ENCODE assay signal across 8 mouse cellular contexts in the genomic region with DNA sequence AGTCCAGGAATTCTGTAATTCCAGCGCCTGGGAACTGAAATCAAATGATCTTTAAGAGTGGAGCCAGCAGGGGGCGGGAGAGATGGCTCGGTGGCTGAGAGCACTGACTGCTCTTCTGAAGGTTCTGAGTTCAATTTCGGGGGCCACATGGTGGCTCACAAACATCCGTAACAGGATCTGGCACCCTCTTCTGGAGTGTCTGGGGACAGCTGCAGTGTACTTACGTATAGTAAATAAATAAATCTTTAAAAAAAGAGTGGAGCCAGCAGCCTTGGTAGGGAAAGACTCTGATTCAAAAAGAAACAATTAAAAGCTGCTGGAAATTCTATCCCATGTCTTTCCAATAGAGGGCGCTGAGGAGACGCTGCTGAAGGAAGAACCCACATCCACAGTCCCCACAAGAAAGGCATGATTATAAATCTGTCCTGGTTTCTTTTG. TPM values are rescaled to one million over a fixed set of nuclear protein-coding genes. Genes with fewer than 3 reads are reported as not detected.
DNase-seq lines count a peak whose midpoint lies in the region; ATAC-seq and TF ChIP-seq lines count a peak whose summit lies in the region.

No protein-coding gene starts in this region.

- no peaks in the 10 kb centered on the region for H3K36me3 ChIP-seq in kidney, adult 2 months (ENCODE audit: control insufficient read depth, insufficient read depth, low read length)
- no peaks in the 10 kb centered on the region for H3K36me3 ChIP-seq in kidney, embryonic 14.5 days (ENCODE audit: control insufficient read depth, insufficient read depth, low read length)
- H3K36me3 ChIP-seq in embryonic facial prominence, embryonic 14.5 days (ENCODE audit: control insufficient read depth, insufficient read depth, low read length) = no peaks in the 10 kb centered on the region

- peak; percentile 54 for TF ChIP-seq CTCF in kidney, adult 2 months (conservative IDR thresholded peaks at IDR 0.05; ENCODE audit: insufficient read depth, insufficient read length, low read depth, low read length)

- 14% methylated on average over 8 of the region's 8 CpGs for WGBS in kidney, adult 2 months
- 20% methylated on average over 8 of the region's 8 CpGs for WGBS in kidney, embryonic 14.5 days
- WGBS in embryonic facial prominence, embryonic 14.5 days = 15% methylated on average over 8 of the region's 8 CpGs

- peak; percentile 53 for DNase-seq in kidney, adult 2 months
- DNase-seq in Muller cell, postnatal 12 days (ENCODE audit: inconsistent ontology term) = peak; percentile 30
- peak; percentile 40 for DNase-seq in embryonic facial prominence, embryonic 14.5 days (ENCODE audit: low spot score)
- peak; percentile 68 for DNase-seq in lung, postnatal 36 days
- no peak for DNase-seq in layer of hippocampus, adult 8-10 months (ENCODE audit: low spot score in 2 of 2)

- H3K27me3 ChIP-seq in kidney, adult 2 months (replicated peaks; ENCODE audit: control insufficient read depth, insufficient read depth, low read length) = no peaks in the 10 kb centered on the region
- H3K27me3 ChIP-seq in kidney, embryonic 14.5 days (ENCODE audit: control insufficient read depth, insufficient read depth, low read length) = 0 out of 2 replicates have a peak, but pooled peaks cover 2% of the 10 kb centered on the region
- H3K27me3 ChIP-seq in embryonic facial prominence, embryonic 14.5 days (replicated peaks; ENCODE audit: control insufficient read depth, insufficient read depth, low read length) = no peaks in the 10 kb centered on the region

- no peak overlapping the region for H3K9ac ChIP-seq in kidney, embryonic 14.5 days (ENCODE audit: low read depth, low read length)
- H3K9ac ChIP-seq in embryonic facial prominence, embryonic 14.5 days (ENCODE audit: low read depth, low read length) = no peak overlapping the region

- ATAC-seq in kidney, embryonic 14.5 days (ENCODE audit: low FRiP score, low TSS enrichment) = no peak
- ATAC-seq in CD4-positive, CD25-positive, alpha-beta regulatory T cell, adult 4 months = peak; percentile 56
- ATAC-seq in embryonic facial prominence, embryonic 14.5 days (ENCODE audit: low read depth) = no peak
- ATAC-seq in activated CD4-positive, CD25-positive, alpha-beta regulatory T cell, adult 4 months = no peak

- no peak overlapping the region for H3K27ac ChIP-seq in kidney, adult 2 months (ENCODE audit: insufficient read depth, low read depth, low read length)
- no peak overlapping the region for H3K27ac ChIP-seq in kidney, embryonic 14.5 days (ENCODE audit: low read depth, low read length)
- H3K27ac ChIP-seq in embryonic facial prominence, embryonic 14.5 days (replicated peaks; ENCODE audit: low read depth, low read length) = no peak overlapping the region

- TF ChIP-seq POLR2A in kidney, adult 2 months (IDR thresholded peaks at IDR 0.05; ENCODE audit: low read depth, low read length) = no peak

- peaks cover 7% of the 10 kb centered on the region for H3K4me1 ChIP-seq in kidney, adult 2 months (ENCODE audit: control insufficient read depth, insufficient read depth, low read length)
- H3K4me1 ChIP-seq in kidney, embryonic 14.5 days (ENCODE audit: control insufficient read depth, insufficient read depth, low read length) = peaks cover 8% of the 10 kb centered on the region; the same call in 1 of the 2 replicates
- H3K4me1 ChIP-seq in embryonic facial prominence, embryonic 14.5 days (ENCODE audit: control insufficient read depth, insufficient read depth, low read length) = peaks cover 7% of the 10 kb centered on the region; the same call in 1 of the 2 replicates

- no peak overlapping the region for H3K4me3 ChIP-seq in kidney, adult 2 months (ENCODE audit: insufficient read depth, low read depth, low read length)
- H3K4me3 ChIP-seq in kidney, embryonic 14.5 days (ENCODE audit: low read length) = no peak overlapping the region
- no peak overlapping the region for H3K4me3 ChIP-seq in embryonic facial prominence, embryonic 14.5 days (ENCODE audit: low read depth, low read length)

- H3K4me2 ChIP-seq in kidney, embryonic 14.5 days (replicated peaks; ENCODE audit: low read depth, low read length) = no peak overlapping the region
- no peak overlapping the region for H3K4me2 ChIP-seq in embryonic facial prominence, embryonic 14.5 days (ENCODE audit: low read depth, low read length)

- no peaks in the 10 kb centered on the region for H3K9me3 ChIP-seq in kidney, embryonic 14.5 days (ENCODE audit: control insufficient read depth, low read length)
- H3K9me3 ChIP-seq in embryonic facial prominence, embryonic 14.5 days (ENCODE audit: control insufficient read depth, low read length) = no peaks in the 10 kb centered on the region

RNA-seq across cellular contexts. Expression of a gene that starts 8.7 kb away (rescaled TPM):
- polyA plus RNA-seq in kidney, adult 2 months (2012; rRNA removed) = 14.2 and 14.4 TPM in 2 replicates
- polyA plus RNA-seq in kidney, embryonic 14.5 days (2014; fragmentation: Nextera tagmentation; extraction: Ambion mirVana) = 3.5 and 7.9 TPM in 2 replicates
- 1 to 10 TPM; 2.4 to 2.5 TPM for polyA plus RNA-seq in CD4-positive, CD25-positive, alpha-beta regulatory T cell, adult 4 months (2017; shearing (Covaris generic))
- polyA plus RNA-seq in embryonic facial prominence, embryonic 14.5 days (2014; fragmentation: Nextera tagmentation; extraction: Ambion mirVana) = 4.0 and 4.1 TPM in 2 replicates
- 10 to 100 TPM; 12.3 to 19.8 (median 16.3) TPM for total RNA-seq in layer of hippocampus, adult 8-10 months (2022)
- 1 to 10 TPM in 1 of 2 experiments, under 1 TPM in 1; 0.46 to 2.1 TPM for polyA plus RNA-seq in activated CD4-positive, CD25-positive, alpha-beta regulatory T cell, adult 4 months (2017; shearing (Covaris generic))

RNA-seq across cellular contexts. Expression of a gene that starts 23.6 kb away (rescaled TPM):
- polyA plus RNA-seq in kidney, adult 2 months (2012; rRNA removed) = 45.0 and 50.6 TPM in 2 replicates
- 35.7 and 44.8 TPM in 2 replicates for polyA plus RNA-seq in kidney, embryonic 14.5 days (2014; fragmentation: Nextera tagmentation; extraction: Ambion mirVana)
- 10 to 100 TPM; 11.9 to 20.5 TPM for polyA plus RNA-seq in CD4-positive, CD25-positive, alpha-beta regulatory T cell, adult 4 months (2017; shearing (Covaris generic))
- polyA plus RNA-seq in embryonic facial prominence, embryonic 14.5 days (2014; fragmentation: Nextera tagmentation; extraction: Ambion mirVana) = 42.9 and 51.5 TPM in 2 replicates
- total RNA-seq in layer of hippocampus, adult 8-10 months (2022) = 100 to 1,000 TPM; 107 to 119 (median 111) TPM
- 10 to 100 TPM; 10.5 to 13.4 TPM for polyA plus RNA-seq in activated CD4-positive, CD25-positive, alpha-beta regulatory T cell, adult 4 months (2017; shearing (Covaris generic))

RNA-seq across cellular contexts. Expression of a gene that starts 23.7 kb away (rescaled TPM):
- 0.46 and 0.66 TPM in 2 replicates for polyA plus RNA-seq in kidney, adult 2 months (2012; rRNA removed)
- polyA plus RNA-seq in kidney, embryonic 14.5 days (2014; fragmentation: Nextera tagmentation; extraction: Ambion mirVana) = 1.2 and 1.5 TPM in 2 replicates
- under 1 TPM; 0.35 to 0.80 TPM for polyA plus RNA-seq in CD4-positive, CD25-positive, alpha-beta regulatory T cell, adult 4 months (2017; shearing (Covaris generic))
- polyA plus RNA-seq in embryonic facial prominence, embryonic 14.5 days (2014; fragmentation: Nextera tagmentation; extraction: Ambion mirVana) = 0.51 and 1.7 TPM in 2 replicates
- total RNA-seq in layer of hippocampus, adult 8-10 months (2022) = 1 to 10 TPM; 4.4 to 10.0 (median 6.3) TPM
- polyA plus RNA-seq in activated CD4-positive, CD25-positive, alpha-beta regulatory T cell, adult 4 months (2017; shearing (Covaris generic)) = under 1 TPM; 0.40 to 0.68 TPM

RNA-seq across cellular contexts. Expression of a gene that starts 24.9 kb away (rescaled TPM):
- polyA plus RNA-seq in kidney, adult 2 months (2012; rRNA removed) = 0.05 and 0.23 TPM in 2 replicates
- polyA plus RNA-seq in kidney, embryonic 14.5 days (2014; fragmentation: Nextera tagmentation; extraction: Ambion mirVana) = not detected in 2 replicates
- polyA plus RNA-seq in CD4-positive, CD25-positive, alpha-beta regulatory T cell, adult 4 months (2017; shearing (Covaris generic)) = 1 to 10 TPM in 1 of 2 experiments, under 1 TPM in 1; 0.90 to 2.1 TPM
- polyA plus RNA-seq in embryonic facial prominence, embryonic 14.5 days (2014; fragmentation: Nextera tagmentation; extraction: Ambion mirVana) = 0.07 TPM in 1 of 2 replicates, not detected in the other
- total RNA-seq in layer of hippocampus, adult 8-10 months (2022) = 10 to 100 TPM in 2 of 4 experiments, 1 to 10 TPM in 2; 4.0 to 10.8 (median 8.3) TPM
- polyA plus RNA-seq in activated CD4-positive, CD25-positive, alpha-beta regulatory T cell, adult 4 months (2017; shearing (Covaris generic)) = under 1 TPM; 0.32 to 0.83 TPM

RNA-seq across cellular contexts. Expression of a gene that starts 26.2 kb away (rescaled TPM):
- polyA plus RNA-seq in kidney, adult 2 months (2012; rRNA removed) = 36.5 and 38.7 TPM in 2 replicates
- 43.3 and 57.5 TPM in 2 replicates for polyA plus RNA-seq in kidney, embryonic 14.5 days (2014; fragmentation: Nextera tagmentation; extraction: Ambion mirVana)
- 100 to 1,000 TPM in 1 of 2 experiments, 10 to 100 TPM in 1; 85.7 to 136 TPM for polyA plus RNA-seq in CD4-positive, CD25-positive, alpha-beta regulatory T cell, adult 4 months (2017; shearing (Covaris generic))
- polyA plus RNA-seq in embryonic facial prominence, embryonic 14.5 days (2014; fragmentation: Nextera tagmentation; extraction: Ambion mirVana) = 35.0 and 38.7 TPM in 2 replicates
- 10 to 100 TPM; 18.3 to 24.6 (median 20.6) TPM for total RNA-seq in layer of hippocampus, adult 8-10 months (2022)
- polyA plus RNA-seq in activated CD4-positive, CD25-positive, alpha-beta regulatory T cell, adult 4 months (2017; shearing (Covaris generic)) = 100 to 1,000 TPM in 1 of 2 experiments, 10 to 100 TPM in 1; 91.4 to 102 TPM

Comparison
In these comparisons a context has a peak if more than half of its experiments do, and no peak if none do; other contexts are left out.
1. DNase-seq: peak in kidney, adult 2 months (single experiment), Muller cell, postnatal 12 days (single experiment), embryonic facial prominence, embryonic 14.5 days (single experiment) and lung, postnatal 36 days (single experiment); none in layer of hippocampus, adult 8-10 months (0 of 2).